Mouse (Mus musculus) lung, postnatal 4 days (tissue): ENCODE results near the gene Arhgap9.

ENCODE experiments used
- DNase-seq, 2 experiments: peaks; one replicate each; pipeline ENCODE4 v3.0.0; 2021

The Arhgap9 gene

GRCm38 (mm10) chr10:127321621-127322020 lies at the start of gene Arhgap9:
Arhgap9 (plus strand) TSS chr10:127321964.
- DNase-seq, result no peak

GRCm38 (mm10) chr10:127272371-127272770 lies 49.4 kb upstream of the Arhgap9 start:
- no peak for DNase-seq

- DNase-seq, result no peak
Observed at GRCm38 (mm10) chr10:127274261-127275022, 47.3 kb upstream of the Arhgap9 start.

- no peak for DNase-seq
Observed at GRCm38 (mm10) chr10:127279730-127280129, 42.0 kb upstream of the Arhgap9 start.

GRCm38 (mm10) chr10:127281316-127281715 lies 40.4 kb upstream of the Arhgap9 start:
- DNase-seq, result no peak

- DNase-seq, result no peak
Observed at GRCm38 (mm10) chr10:127282620-127283215, 39.0 kb upstream of the Arhgap9 start.

- no peak for DNase-seq
Observed at GRCm38 (mm10) chr10:127284105-127284622, 37.6 kb upstream of the Arhgap9 start.

- no peak for DNase-seq
Observed at GRCm38 (mm10) chr10:127284724-127285500, 36.9 kb upstream of the Arhgap9 start.

GRCm38 (mm10) chr10:127285644-127286043 lies 36.1 kb upstream of the Arhgap9 start:
- no peak for DNase-seq

GRCm38 (mm10) chr10:127286194-127286593 lies 35.6 kb upstream of the Arhgap9 start:
- DNase-seq, result no peak

- DNase-seq, result no peak
Observed at GRCm38 (mm10) chr10:127286730-127287129, 35.0 kb upstream of the Arhgap9 start.

- no peak for DNase-seq
Observed at GRCm38 (mm10) chr10:127287271-127287935, 34.4 kb upstream of the Arhgap9 start.

- DNase-seq, result no peak
Observed at GRCm38 (mm10) chr10:127287936-127288293, 33.8 kb upstream of the Arhgap9 start.

- peak; percentile 73 to 74 for DNase-seq
Observed at GRCm38 (mm10) chr10:127288328-127288799, 33.4 kb upstream of the Arhgap9 start.

GRCm38 (mm10) chr10:127288800-127289572 lies 32.8 kb upstream of the Arhgap9 start, which contains the start of gene Mbd6:
Mbd6 (minus strand) TSS chr10:127289018.
- DNase-seq, result peak; percentile 91 to 95

GRCm38 (mm10) chr10:127289573-127290191 lies 32.1 kb upstream of the Arhgap9 start:
- peak; percentile 64 to 65 for DNase-seq

GRCm38 (mm10) chr10:127290307-127290929 lies 31.3 kb upstream of the Arhgap9 start:
- DNase-seq, result peak; percentile 100

- DNase-seq, result peak; percentile 70 to 74
Observed at GRCm38 (mm10) chr10:127290930-127291880, 30.6 kb upstream of the Arhgap9 start.

- DNase-seq, result no peak
Observed at GRCm38 (mm10) chr10:127291881-127292638, 29.7 kb upstream of the Arhgap9 start.
